Mouse (Mus musculus): ENCODE measurements around the gene Gm2035.
"Not testable (repeated sequence)": the region's sequence is repeated elsewhere in the genome, so short reads cannot be mapped to it uniquely, and the experiment has no call there.

Gene Gm2035

DNA sequence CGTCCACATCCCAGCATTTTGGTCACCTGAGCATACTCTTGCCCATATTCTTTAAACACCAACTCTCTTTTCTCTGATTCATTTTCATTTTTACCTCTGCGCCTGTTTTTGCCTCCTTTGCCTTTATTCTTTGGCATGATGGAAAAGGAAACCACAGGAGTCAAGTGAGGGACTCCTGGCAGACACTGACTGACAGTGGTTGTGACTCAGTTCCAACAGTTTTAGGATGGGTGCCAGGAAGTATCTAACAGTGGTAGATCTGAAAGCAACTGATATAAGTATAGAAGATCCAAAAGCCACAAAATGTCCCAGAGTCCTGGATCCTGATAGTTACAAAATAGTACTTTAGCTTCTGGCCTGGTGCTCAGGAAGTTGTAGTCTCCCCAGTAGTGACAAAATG is at the start of gene Gm2035:
Gm2035 (minus strand) TSS at position 137 of the 400 bp plus-strand sequence.
- DNase-seq (ENCODE audit: low read depth): not testable (repeated sequence)

DNA sequence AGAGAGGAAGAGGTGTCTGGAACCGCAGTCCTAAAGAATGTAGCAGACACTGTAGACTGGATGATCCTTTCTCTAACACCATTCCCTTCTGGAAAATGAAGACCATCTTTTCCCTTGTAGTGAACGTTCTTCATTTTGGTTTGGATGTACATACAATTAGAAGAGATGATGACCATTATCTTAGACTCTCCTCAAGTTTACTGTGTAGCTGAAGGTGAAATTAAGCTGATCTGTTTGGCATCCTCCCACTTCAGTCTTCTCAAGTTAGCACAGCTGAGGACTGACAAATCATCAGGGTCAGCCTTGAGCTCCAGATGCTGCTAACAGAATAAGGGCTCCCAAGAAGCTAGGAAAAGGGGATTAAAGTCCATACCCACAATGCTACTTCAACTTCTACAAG is 34.1 kb upstream of the Gm2035 start, which contains the start of gene Gm2042:
Gm2042 (plus strand) TSS at position 301 of the 400 bp plus-strand sequence.
- not testable (repeated sequence) for DNase-seq (ENCODE audit: low read depth)

DNA sequence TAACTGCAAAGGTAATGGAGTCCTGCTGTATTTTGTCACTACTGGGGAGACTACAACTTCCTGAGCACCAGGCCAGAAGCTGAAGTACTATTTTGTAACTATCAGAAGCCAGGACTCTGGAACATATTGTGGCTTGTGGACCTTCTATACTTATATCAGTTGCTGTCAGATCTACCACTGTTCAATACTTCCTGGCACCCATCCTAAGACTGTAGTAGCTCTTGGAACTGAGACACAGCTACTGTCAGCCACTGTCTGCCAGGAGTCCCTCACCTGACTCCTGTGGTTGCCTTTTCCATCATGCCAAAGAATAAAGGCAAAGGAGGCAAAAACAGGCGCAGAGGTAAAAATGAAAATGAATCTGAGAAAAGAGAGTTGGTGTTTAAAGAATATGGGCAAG is 24.6 kb downstream of the Gm2035 start, which contains the start of gene Gm2022:
Gm2022 (plus strand) TSS at position 301 of the 400 bp plus-strand sequence.
- DNase-seq (ENCODE audit: low read depth): not testable (repeated sequence)

DNA sequence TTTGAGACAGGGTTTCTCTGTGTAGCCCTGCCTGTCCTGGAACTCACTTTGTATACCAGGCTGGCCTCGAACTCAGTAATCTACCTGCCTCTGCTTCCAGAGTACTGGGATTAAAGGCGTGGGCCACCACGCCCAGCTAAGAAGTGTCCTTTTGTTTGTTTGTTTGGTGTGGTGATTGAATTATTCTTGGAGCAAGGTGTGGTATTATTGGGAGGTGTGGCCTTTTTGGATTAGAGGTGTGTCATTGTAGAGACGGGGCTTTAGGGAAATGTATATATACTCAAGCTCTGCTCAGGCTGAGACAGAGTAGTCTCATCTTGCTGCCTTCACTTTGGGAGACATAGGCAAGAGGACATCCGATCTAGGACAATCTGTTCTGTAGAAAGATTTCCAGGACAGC is 45.9 kb downstream of the Gm2035 start, which contains the start of gene Gm2016:
Gm2016 (plus strand) TSS at position 301 of the 400 bp plus-strand sequence.
- DNase-seq (ENCODE audit: low read depth): not testable (repeated sequence)
